Mouse (Mus musculus): Measurements from ENCODE around the gene 2310009B15Rik.

GRCm38 (mm10) chr1:138843361-138844091 is 13.1 kb downstream of the 2310009B15Rik start:
- TF ChIP-seq TAL1 (IDR thresholded peaks at IDR 0.05; ENCODE audit: low read length) = no peak
- TF ChIP-seq GATA1 (IDR thresholded peaks at IDR 0.05; ENCODE audit: low read length) = no peak

All from erythroblast, embryonic 14.5 days (primary cell).